Mouse (Mus musculus) monocyte, adult 5-6 weeks (primary cell): Measurements from ENCODE around the gene Ltb4r1. TPM values are rescaled to one million over a fixed set of nuclear protein-coding genes. Genes with fewer than 3 reads are reported as not detected.
"Not testable (repeated sequence)": the region's sequence is repeated elsewhere in the genome, so short reads cannot be mapped to it uniquely, and the experiment has no call there.

Experiments used
- ATAC-seq: fragments of 153-309, 156-312 bp; replicated peaks from 2 replicates; pipeline ENCODE4 v1.8.0; 2017; ENCODE audit warnings: mild to moderate bottlenecking; ENCODE audit not compliant: low TSS enrichment, insufficient number of reproducible peaks, severe bottlenecking, poor library complexity, low FRiP score
- total RNA-seq: library from RNA; stranded (forward); fragments of 200-1000, 200-491, 200-594 nt; gene quantifications from 3 replicates; pipeline ENCODE4 v1.2.3, GENCODE M21; 2017

Ltb4r1 gene
- total RNA-seq, 1 experiment from 2014 or later = 27.0 TPM

DNA sequence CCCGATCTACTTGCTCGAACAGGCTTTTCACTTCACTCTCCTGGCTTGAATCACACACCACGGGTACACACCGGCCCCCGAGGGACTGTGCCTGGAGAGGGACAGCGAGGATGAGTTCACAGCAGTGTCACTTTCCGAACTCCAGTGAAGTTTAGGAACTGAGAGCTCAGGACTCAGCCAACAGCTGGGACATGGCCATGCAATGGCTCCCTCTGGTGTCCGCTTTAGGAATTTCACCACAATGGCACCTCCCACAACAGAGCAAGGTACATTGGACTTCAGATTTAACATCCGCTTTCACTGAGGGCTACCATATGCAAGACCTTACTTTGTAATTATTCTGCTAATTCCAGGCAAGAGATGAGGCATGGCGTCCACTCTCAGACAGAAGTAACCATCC lies 22.1 kb upstream of the Ltb4r1 start:
- ATAC-seq = peak; percentile 84

GRCm38 (mm10) chr14:55745180-55745860 lies 20.4 kb upstream of the Ltb4r1 start, which contains the start of the genes Dhrs1 and Nop9:
Gene Dhrs1, minus strand, starts transcription at chr14:55745690.
Gene Nop9, plus strand, starts transcription at chr14:55745693.
- peak; percentile 73 for ATAC-seq

DNA sequence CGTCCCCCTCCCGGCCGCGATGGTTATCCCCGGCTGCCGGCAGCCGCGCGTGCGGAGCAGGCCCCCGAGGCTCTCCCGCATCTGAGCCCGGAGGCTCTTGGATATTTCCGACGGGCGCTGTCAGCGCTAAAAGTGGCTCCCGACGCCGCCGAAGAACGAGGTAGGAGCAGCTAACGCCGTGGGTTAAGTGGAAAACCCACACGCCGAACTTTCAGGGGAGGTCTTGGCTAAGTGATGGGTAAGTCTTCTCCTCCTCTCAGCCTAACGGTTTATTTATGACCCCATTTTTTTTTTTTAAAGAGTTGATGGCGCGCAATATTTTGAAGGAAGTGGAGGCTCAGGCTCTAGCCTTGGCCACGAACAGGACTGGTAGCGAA lies 19.9 kb upstream of the Ltb4r1 start:
- ATAC-seq = no peak

DNA sequence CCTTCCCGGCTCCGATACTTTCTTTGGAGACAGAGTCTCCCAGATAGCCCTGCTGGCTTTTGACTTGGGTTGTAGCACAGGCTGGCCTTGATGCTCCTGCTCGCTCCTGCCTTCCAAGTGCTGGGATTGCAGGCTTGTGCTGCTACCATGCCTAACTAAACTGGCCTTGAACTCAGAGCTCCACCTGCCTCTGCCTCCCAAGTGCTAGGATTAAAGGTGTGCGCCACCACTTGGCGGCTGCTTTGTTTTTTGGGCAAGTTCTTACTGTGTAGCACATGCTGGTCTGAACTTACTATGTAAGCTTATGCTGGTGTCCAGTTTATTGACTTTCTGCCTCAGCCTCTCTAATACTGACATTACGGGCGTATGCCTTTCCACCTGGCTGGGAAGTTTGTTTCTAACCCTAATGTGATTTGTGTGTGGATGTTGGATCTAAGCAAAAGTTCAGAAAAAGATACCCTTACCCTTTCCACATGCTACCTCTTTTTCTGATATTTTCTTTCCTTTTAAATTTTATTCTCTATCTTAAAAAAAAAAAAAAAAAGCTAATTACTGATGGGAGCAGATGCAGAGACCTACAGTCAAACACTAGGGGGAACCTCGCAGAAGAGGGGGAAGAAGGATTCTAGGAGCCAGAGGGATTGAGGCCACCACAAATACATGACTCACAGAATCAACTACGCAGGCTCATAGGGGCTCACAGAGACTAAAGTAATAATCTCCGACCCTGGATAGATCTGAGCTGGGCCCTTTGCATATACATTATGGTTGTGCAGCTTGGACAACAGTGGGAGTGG lies 18.5 kb upstream of the Ltb4r1 start:
- ATAC-seq = no peak

- ATAC-seq = no peak
Observed at GRCm38 (mm10) chr14:55757566-55757965, 8.2 kb upstream of the Ltb4r1 start.

- no peak; the same call in 1 of the 2 replicates for ATAC-seq
Observed at GRCm38 (mm10) chr14:55758363-55758784, 7.4 kb upstream of the Ltb4r1 start, which contains the start of gene Cideb. Gene Cideb, minus strand, starts transcription at chr14:55758458.

DNA sequence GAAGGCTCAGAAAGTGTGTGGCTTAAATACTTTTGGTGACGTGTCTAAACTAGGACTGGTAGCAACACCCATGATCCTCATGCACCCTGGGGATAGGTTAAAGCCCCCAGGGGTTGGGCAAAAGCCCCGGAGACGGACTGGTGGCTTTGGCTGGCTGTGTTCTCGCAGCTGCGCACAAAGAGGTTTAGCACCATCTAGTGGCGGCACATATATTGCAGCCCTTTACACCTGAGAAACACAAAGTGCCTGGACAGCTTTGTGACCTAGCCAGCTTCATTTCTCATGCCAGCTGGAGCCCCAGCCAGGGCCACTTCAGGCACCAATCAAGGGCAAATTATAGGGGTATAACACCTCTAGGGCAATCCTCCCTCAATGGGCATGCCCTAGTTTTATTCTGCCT lies 5.6 kb upstream of the Ltb4r1 start:
- ATAC-seq = not testable (repeated sequence)

GRCm38 (mm10) chr14:55761163-55761562 lies 4.6 kb upstream of the Ltb4r1 start, which contains the start of gene Ltb4r2:
Gene Ltb4r2, plus strand, starts transcription at chr14:55761428.
- ATAC-seq = no peak

DNA sequence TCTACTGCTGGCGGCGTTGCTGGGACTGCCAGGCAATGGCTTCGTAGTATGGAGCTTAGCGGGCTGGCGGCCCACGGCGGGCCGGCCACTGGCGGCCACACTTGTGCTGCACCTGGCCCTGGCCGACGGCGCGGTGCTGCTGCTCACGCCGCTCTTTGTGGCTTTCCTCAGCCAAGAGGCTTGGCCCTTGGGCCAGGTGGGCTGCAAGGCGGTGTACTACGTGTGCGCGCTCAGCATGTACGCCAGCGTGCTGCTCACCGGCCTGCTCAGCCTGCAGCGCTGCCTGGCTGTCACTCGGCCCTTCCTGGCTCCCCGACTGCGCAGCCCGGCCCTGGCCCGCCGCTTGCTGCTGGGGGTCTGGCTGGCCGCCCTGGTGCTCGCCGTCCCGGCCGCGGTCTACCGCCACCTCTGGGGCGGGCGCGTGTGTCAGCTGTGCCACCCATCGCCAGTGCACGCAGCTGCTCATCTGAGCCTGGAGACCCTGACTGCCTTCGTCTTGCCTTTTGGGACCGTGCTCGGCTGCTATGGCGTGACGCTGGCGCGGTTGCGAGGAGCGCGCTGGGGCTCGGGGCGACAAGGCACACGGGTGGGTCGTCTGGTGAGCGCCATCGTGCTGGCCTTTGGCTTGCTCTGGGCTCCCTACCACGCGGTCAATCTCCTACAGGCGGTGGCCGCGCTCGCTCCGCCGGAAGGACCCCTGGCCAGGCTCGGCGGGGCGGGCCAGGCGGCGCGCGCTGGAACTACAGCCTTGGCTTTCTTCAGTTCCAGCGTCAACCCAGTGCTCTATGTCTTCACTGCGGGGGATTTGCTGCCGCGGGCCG lies 3.6 kb upstream of the Ltb4r1 start:
- ATAC-seq = no peak

DNA sequence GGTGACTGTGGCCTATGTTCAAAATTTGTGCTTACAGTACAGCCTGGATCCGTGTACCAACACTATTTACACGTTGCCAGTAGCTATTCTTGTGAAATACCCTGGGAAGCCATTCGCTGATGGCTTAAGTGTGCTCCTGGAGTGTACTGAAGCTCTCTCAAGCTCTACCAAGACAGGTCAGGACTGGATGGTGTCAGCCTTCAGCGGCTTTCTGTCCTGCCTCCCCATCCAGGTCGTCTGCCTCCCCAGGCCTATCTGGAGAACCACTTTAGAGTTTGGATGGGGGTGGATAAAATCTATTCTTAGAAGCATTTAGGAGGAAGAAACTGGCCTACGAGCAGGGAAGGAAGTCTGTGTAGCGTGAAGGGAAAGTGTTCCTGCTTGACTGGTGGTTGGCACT lies 2.6 kb upstream of the Ltb4r1 start:
- no peak for ATAC-seq

GRCm38 (mm10) chr14:55767519-55768414 lies 2.0 kb downstream of the Ltb4r1 start:
- ATAC-seq = no peak

DNA sequence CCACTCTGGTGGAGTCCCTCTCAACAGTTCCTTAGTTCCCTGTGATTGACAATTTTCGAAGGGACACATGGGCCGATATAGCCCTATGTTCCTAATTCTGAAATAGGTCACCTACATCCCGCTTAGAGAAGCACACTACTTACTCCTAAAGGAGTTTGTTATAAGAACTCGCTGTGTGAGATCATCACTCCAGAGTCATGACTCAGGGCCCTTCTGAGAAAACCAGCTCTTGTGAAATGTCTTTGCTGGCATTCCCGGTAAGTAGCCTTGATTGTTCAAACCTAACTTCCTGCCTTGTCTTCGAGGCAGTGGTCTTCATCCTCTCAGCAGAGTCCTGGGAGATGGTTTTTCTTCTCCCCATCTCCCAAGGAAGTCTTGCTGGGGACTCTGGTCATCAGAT lies 2.8 kb downstream of the Ltb4r1 start:
- no peak for ATAC-seq

DNA sequence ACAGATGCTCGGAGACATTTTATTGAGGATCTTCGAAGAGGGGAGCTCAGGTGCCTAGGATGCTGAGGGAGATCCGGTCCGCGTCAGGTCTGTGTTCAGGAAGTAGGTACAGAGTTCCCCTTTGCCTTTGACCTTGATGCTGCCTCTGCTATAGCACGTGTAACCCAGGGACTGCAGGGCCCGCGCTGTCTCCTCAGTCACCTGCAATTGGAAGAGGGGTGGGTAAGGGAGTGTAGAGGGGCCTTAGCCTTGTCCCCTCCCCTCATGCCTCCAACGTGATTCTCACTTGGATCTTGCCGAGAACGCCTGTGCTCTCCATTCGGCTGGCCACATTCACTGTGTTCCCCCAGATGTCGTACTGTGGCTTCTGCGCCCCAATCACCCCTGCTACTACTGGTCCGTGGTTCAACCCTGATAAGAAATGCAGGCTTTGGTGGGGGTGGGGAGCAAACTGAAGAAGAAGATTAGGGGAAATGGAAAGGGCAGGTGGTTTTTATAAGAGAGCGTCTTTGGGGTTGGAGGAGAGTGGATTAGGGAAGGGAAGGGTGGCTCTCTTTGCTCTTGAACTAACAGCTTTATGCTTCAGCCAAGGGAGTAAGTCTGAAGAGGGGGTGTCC lies 3.4 kb downstream of the Ltb4r1 start:
- ATAC-seq = no peak

DNA sequence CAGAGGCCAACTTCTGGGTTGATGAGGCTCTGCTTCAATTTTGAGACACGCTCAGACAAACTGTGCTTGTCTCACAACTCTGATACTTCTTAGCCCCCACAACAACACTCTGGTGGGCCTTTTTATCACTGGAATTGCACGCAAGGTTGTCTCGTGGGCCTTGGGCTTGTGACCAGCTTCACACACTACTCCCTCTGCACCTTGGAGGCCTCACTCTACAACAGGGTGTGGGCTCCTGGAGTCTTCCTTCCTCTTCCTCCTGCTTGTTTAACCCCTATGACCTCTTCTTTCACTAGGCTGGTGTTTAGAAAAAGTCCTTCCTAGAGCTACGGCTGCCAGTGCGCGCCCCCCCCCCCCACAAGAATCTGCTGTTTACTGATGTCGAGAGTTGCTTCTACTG lies 10.9 kb downstream of the Ltb4r1 start:
- no peak for ATAC-seq

- ATAC-seq = no peak
Observed at GRCm38 (mm10) chr14:55777176-55777575, 11.4 kb downstream of the Ltb4r1 start.

DNA sequence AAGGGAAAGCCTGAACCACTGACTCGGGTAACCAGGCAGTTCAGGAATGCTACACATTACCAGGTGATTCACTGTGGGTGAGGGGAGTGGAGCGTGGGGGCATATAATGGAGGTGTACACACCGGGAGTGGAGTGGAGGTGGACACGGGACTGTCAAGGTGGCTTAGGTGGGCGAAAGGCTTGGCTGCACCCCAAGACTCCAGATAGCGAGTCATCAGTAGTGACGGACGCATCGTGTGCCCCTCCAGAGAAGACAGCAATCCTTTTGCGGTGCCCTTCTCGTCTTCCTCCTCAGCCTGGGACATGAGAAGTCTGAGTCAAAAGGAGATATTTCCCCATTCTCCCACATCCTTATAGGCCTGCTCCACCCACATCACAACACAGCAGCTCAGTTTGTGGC lies 12.0 kb downstream of the Ltb4r1 start:
- ATAC-seq = no peak

- no peak for ATAC-seq
Observed at GRCm38 (mm10) chr14:55778686-55779085, 12.9 kb downstream of the Ltb4r1 start.

DNA sequence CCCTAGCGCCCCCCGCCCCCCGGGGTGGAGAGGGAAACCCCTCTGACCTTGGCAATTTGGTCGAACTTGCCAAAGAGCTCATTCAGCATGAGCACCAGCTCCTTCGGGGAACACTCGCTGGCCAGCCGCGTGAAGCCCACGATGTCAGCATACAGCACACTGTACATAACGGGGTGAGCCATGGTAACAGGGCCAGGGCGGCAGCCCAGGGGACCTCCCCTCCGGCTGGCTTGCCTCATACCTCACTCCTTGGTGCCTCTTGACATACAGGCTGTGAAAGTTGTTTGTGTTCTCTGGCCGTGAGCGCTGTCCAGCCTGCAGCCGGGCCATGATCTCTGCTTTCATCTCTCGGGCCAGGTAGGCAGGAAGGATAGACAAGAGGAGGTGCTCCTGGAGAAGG lies 13.9 kb downstream of the Ltb4r1 start:
- no peak for ATAC-seq
